Mouse (Mus musculus) spleen, adult 2 months (tissue): Measurements from ENCODE around the gene Rpl24.

Experiments
- CTCF ChIP-seq: fragments of 200-500 bp; IDR thresholded peaks from 2 replicates; pipeline ENCODE4 v1.5.1; 2011; ENCODE audit warnings: mild to moderate bottlenecking, inconsistent platforms; ENCODE audit not compliant: insufficient read depth, insufficient read length, insufficient replicate concordance; ENCODE audit errors: extremely low read depth
- POLR2A ChIP-seq: fragments of 200-500 bp; IDR thresholded peaks from 2 replicates; pipeline ENCODE4 v1.6.1; 2011; ENCODE audit warnings: low read depth, low read length, inconsistent platforms

- TF ChIP-seq CTCF (no peak), POLR2A (no peak)
Measured at GRCm38 (mm10) chr16:55974903-55975285, 8.8 kb downstream of the Rpl24 start.
